Mouse (Mus musculus): ENCODE results near the gene Eif3l.
A peak's percentile ranks its signal among the peaks of the same experiment; 100 is the strongest.

Gene Eif3l

GRCm38 (mm10) chr15:79124331-79124875 lies 49.4 kb downstream of the Eif3l start:
- no peak for DNase-seq (ENCODE audit: low spot score)

GRCm38 (mm10) chr15:79126217-79126932 lies 51.4 kb downstream of the Eif3l start:
- no peak for DNase-seq (ENCODE audit: low spot score)

DNA sequence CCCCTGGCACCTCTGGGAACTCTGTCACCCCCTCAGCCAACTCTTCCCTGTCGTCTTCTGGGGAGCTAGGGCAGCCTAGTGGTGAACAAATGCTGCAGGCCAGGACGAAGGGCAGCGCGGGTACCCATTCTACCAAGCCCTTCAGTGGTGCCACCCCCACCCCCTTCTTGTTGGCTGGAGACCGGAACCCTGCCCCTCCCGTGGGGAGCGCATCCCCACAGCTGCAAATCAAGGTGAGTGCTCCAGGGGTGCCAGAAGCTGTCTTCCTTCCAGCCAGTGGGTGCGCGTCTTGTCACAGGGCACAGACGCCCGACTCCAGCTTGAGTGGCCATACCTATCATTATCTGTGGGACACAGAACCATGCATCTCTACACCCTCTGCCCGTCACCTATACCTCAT lies 52.1 kb downstream of the Eif3l start:
- no peak for DNase-seq (ENCODE audit: low spot score)

DNA sequence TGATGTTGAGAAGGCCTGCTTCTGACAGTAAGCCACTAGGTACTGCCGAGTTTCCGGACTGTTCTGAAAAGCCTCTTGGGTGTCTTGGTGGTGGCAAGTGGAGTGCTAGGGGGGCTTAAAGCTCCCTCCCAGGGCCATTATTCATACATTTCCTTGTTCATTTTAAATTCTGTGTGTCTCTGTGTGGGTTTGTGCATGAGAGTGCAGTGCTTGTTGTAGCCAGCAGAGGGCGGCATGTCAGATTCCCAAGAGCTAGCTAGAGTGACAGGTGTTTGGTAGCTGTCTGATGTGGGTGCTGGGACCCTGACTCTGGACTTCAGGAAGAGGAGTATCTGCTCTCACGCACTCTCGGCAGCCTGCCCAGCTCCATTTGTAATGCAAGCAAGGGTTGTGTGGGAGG lies 53.2 kb downstream of the Eif3l start:
- DNase-seq (ENCODE audit: low spot score): no peak

DNA sequence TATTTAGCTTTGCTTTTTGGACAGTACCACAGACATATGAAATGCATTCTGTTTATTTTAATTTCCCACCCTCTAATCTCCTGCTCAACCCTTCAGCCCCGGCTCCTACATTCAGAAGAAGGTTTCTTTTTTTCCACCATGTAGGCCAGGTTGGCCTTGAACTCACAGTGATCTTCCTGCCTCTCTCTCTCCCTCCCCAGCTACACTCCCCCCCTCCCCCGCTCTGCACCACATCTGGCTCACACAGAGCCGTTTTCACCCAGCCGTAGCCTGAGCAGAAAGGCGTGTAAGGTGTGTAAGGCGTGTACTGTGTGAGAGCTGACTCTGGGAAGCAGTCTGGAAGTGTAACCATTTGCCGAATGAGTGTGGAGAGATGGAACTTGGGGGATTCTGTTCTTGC lies 54.3 kb downstream of the Eif3l start:
- no peak for DNase-seq (ENCODE audit: low spot score)

DNA sequence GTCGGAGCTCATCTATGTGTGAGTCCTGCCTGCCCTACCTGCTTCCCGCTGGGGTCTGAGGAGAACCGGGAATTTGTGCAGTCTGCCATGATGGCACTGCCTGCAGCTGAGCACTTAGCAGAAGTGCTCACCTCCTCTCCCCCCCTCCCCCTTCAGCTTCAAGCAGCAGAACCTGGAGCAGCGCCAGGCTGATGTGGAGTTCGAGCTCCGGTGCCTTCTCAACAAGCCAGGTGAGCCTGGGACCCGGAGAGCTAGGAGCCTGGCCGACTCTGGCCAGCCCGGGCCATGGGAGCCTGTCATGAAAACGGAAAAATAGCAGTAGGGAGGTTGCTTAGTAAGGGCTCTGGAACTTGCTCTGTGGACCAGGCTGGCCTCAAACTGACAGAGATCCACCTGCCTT lies 55.8 kb downstream of the Eif3l start:
- DNase-seq (ENCODE audit: low spot score): no peak

DNA sequence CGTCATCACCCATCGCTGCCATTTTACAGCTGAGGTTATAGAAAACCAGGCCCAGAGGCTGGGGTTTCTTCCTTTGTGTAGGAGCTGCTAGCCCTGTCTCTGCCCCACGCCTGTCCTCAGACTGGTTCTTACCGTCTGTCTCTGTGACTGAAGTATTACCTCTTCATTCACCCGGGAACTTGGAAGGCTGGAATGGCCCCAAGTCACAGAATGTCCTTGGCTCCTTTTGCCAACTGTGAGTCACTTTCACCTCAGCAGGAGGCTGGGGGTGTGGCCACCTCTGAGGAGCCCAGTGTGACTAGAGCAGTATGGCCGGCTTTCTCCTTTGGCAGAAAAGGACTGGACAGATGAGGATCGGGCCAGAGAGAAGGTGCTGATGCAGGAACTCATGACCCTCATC lies 56.5 kb downstream of the Eif3l start:
- peak; percentile 66 for DNase-seq (ENCODE audit: low spot score)

- DNase-seq (ENCODE audit: low spot score): no peak
These were observed 58.2 kb downstream of the Eif3l start for GRCm38 (mm10) chr15:79133191-79133661.

DNA sequence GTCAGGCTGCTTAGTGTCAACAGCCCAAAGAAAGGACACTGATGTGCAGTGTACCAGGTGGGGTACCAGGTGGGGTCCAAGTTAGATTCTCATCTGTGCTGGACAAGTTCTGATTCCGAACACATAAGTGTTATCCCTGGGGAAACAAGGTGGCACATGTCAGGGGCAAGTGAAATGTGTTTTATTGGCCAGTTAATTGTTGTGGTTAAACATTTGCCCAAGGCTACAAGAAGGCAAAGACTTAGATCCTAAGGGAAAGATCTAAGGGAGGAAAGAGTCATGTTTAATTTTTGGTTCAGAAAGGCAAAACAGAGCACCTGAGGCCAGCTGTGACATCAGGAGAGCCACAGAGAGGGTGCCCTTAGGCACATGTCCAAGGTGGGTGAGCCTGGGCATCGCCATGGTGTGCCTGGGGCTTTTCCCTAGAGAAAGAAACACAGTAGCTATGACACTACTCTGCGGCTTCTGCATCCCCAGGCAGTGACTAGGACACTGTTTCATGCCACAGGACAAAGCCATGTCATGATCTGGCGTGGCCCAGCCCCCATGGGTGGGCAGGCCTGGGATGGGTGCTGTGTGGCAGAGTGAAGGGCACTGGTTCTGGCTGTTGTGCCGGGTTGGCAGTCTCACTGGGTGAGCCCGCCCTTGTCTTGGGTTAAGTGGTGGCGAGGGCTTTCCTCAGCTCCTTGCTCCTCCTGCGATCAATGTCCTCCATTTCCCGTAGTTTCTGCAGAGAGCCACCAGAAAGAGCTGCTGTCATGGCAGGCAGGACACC lies 59.7 kb downstream of the Eif3l start:
- no peak for DNase-seq (ENCODE audit: low spot score)

GRCm38 (mm10) chr15:79135332-79135731 lies 60.4 kb downstream of the Eif3l start:
- no peak for DNase-seq (ENCODE audit: low spot score)

- no peak for DNase-seq (ENCODE audit: low spot score)
These were observed 61.0 kb downstream of the Eif3l start for GRCm38 (mm10) chr15:79135783-79136575.

GRCm38 (mm10) chr15:79139640-79140039 lies 64.7 kb downstream of the Eif3l start:
- DNase-seq (ENCODE audit: low spot score): no peak

GRCm38 (mm10) chr15:79140866-79141565 lies 66.0 kb downstream of the Eif3l start, which contains the start of the genes Polr2f and 1700088E04Rik:
TSS of gene Polr2f (plus strand) at chr15:79141009.
TSS of gene 1700088E04Rik (minus strand) at chr15:79141253.
- DNase-seq (ENCODE audit: low spot score): peak; percentile 95

DNA sequence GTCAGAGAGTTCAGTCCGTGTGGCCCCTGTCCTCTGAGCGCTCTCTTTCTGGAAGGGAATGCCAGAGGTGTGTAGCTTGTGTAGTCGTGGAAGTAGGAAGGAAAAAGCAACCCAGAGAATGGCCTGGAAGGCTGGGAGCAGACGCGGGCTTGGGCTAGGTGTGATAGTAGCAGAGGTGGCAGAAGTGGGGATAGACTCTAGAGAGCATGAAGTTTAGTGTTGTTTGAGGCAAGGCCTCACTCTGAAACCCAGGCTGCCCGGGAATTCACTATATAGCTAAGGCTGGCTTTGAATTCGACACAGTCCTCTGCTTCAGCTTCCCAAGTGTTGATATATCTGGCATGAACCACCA lies 66.6 kb downstream of the Eif3l start:
- DNase-seq (ENCODE audit: low spot score): no peak

- no peak for DNase-seq (ENCODE audit: low spot score)
These were observed 68.3 kb downstream of the Eif3l start for GRCm38 (mm10) chr15:79143316-79143715.
